Mouse (Mus musculus) MEL (cell line): ENCODE measurements around the gene Fbxo17.

Source experiments
- BHLHE40 ChIP-seq: IDR thresholded peaks from 2 replicates; pipeline ENCODE4 v1.6.1; 2012; ENCODE audit warnings: low read depth, mild to moderate bottlenecking, inconsistent platforms, low read length, improper control_type of control experiment, borderline replicate concordance
- CTCF ChIP-seq, 3 experiments: IDR thresholded peaks in 2 of 3; conservative IDR thresholded peaks in 1 of 3; 2 replicates each; pipeline ENCODE4 v1.5.1; 2011 to 2012; ENCODE audit warnings: low read length in 3 of 3, low read depth in 2 of 3, mild to moderate bottlenecking in 2 of 3, improper control_type of control experiment in 1 of 3, inconsistent platforms in 1 of 3, mixed read lengths in 1 of 3, moderate library complexity in 1 of 3; ENCODE audit not compliant: control insufficient read depth in 1 of 3, insufficient read depth in 1 of 3, poor library complexity in 1 of 3, severe bottlenecking in 1 of 3
- EP300 ChIP-seq, 2 experiments: IDR thresholded peaks; 2 replicates each; pipeline ENCODE4 v1.6.1; 2011; ENCODE audit warnings: improper control_type of control experiment in 2 of 2, low read length in 2 of 2, low read depth in 1 of 2, mild to moderate bottlenecking in 1 of 2
- GATA1 ChIP-seq: IDR thresholded peaks from 2 replicates; pipeline ENCODE4 v1.6.1; 2011; ENCODE audit warnings: low read depth, low read length, improper control_type of control experiment
- POLR2A ChIP-seq, 2 experiments: IDR thresholded peaks; 2 replicates each; pipeline ENCODE4 v1.6.1; 2011 to 2012; ENCODE audit warnings: low read length in 2 of 2, mild to moderate bottlenecking in 2 of 2, control low read depth in 1 of 2, improper control_type of control experiment in 1 of 2, low read depth in 1 of 2, moderate library complexity in 1 of 2; ENCODE audit not compliant: control insufficient read depth in 1 of 2, insufficient read depth in 1 of 2, poor library complexity in 1 of 2
- POLR2AphosphoS5 ChIP-seq: IDR thresholded peaks from 2 replicates; pipeline ENCODE4 v1.6.1; 2012; ENCODE audit warnings: low read depth, borderline replicate concordance, mild to moderate bottlenecking, inconsistent platforms, low read length, moderate library complexity, mixed read lengths
- TAL1 ChIP-seq: IDR thresholded peaks from 2 replicates; pipeline ENCODE4 v1.6.1; 2012; ENCODE audit warnings: mild to moderate bottlenecking, inconsistent platforms, low read length, moderate library complexity, mixed read lengths
- UBTF ChIP-seq: IDR thresholded peaks from 2 replicates; pipeline ENCODE4 v1.6.1; 2012; ENCODE audit warnings: low read depth, mild to moderate bottlenecking, inconsistent platforms, low read length, improper control_type of control experiment, moderate library complexity, borderline replicate concordance; ENCODE audit not compliant: insufficient read depth
- USF2 ChIP-seq, 2 experiments: IDR thresholded peaks; 2 replicates each; pipeline ENCODE4 v1.6.1; 2011 to 2012; ENCODE audit warnings: improper control_type of control experiment in 2 of 2, low read length in 2 of 2, borderline replicate concordance in 1 of 2, inconsistent platforms in 1 of 2, low read depth in 1 of 2, mild to moderate bottlenecking in 1 of 2; ENCODE audit not compliant: insufficient read depth in 1 of 2
- ZC3H11A ChIP-seq: IDR thresholded peaks from 2 replicates; pipeline ENCODE4 v1.6.1; 2012; ENCODE audit warnings: low read depth, mild to moderate bottlenecking, inconsistent platforms, low read length, improper control_type of control experiment
- ZMIZ1 ChIP-seq: IDR thresholded peaks from 2 replicates; pipeline ENCODE4 v1.6.1; 2012; ENCODE audit warnings: low read depth, mild to moderate bottlenecking, inconsistent platforms, low read length, improper control_type of control experiment, moderate library complexity
- ZNF384 ChIP-seq: IDR thresholded peaks from 2 replicates; pipeline ENCODE4 v1.6.1; 2012; ENCODE audit warnings: low read depth, mild to moderate bottlenecking, inconsistent platforms, low read length, improper control_type of control experiment

GRCm38 (mm10) chr7:28771867-28772266 is 55.3 kb downstream of the Fbxo17 start:
- no peak for TF ChIP-seq ZC3H11A
- TF ChIP-seq POLR2A (IDR thresholded peaks at IDR 0.05; ENCODE audit: control insufficient read depth in 1 of 2, insufficient read depth in 1 of 2, low read depth in 1 of 2, low read length in 2 of 2, poor library complexity in 1 of 2), result no peak
- no peak for TF ChIP-seq USF2 (IDR thresholded peaks at IDR 0.05; ENCODE audit: borderline replicate concordance in 1 of 2, insufficient read depth in 1 of 2, low read depth in 1 of 2, low read length in 2 of 2)
- TF ChIP-seq CTCF (IDR thresholded peaks at IDR 0.05 in 2 of 3, conservative IDR thresholded peaks at IDR 0.05 in 1 of 3; ENCODE audit: control insufficient read depth in 1 of 3, insufficient read depth in 1 of 3, low read depth in 2 of 3, low read length in 3 of 3, poor library complexity in 1 of 3, severe bottlenecking in 1 of 3), result no peak
- no peak for TF ChIP-seq ZMIZ1
- TF ChIP-seq ZNF384, result no peak
- no peak for TF ChIP-seq GATA1
- no peak for TF ChIP-seq TAL1
- TF ChIP-seq EP300 (IDR thresholded peaks at IDR 0.05; ENCODE audit: low read depth in 1 of 2, low read length in 2 of 2), result no peak
- TF ChIP-seq BHLHE40, result no peak
- TF ChIP-seq UBTF, result no peak
- TF ChIP-seq POLR2AphosphoS5, result no peak
